Mouse (Mus musculus) testis, adult 2 months (tissue): ENCODE measurements around the gene Zfp366.

Experiments
- CTCF ChIP-seq: fragments of 200-500 bp; IDR thresholded peaks from 2 replicates; pipeline ENCODE4 v1.5.1; 2012; ENCODE audit warnings: low read depth, mild to moderate bottlenecking, inconsistent platforms, low read length, moderate library complexity; ENCODE audit not compliant: control insufficient read depth, insufficient read depth, insufficient replicate concordance
- POLR2A ChIP-seq: fragments of 200-500 bp; IDR thresholded peaks from 2 replicates; pipeline ENCODE4 v1.6.1; 2012; ENCODE audit warnings: low read depth, mild to moderate bottlenecking, inconsistent platforms, low read length, moderate library complexity; ENCODE audit not compliant: control insufficient read depth

DNA sequence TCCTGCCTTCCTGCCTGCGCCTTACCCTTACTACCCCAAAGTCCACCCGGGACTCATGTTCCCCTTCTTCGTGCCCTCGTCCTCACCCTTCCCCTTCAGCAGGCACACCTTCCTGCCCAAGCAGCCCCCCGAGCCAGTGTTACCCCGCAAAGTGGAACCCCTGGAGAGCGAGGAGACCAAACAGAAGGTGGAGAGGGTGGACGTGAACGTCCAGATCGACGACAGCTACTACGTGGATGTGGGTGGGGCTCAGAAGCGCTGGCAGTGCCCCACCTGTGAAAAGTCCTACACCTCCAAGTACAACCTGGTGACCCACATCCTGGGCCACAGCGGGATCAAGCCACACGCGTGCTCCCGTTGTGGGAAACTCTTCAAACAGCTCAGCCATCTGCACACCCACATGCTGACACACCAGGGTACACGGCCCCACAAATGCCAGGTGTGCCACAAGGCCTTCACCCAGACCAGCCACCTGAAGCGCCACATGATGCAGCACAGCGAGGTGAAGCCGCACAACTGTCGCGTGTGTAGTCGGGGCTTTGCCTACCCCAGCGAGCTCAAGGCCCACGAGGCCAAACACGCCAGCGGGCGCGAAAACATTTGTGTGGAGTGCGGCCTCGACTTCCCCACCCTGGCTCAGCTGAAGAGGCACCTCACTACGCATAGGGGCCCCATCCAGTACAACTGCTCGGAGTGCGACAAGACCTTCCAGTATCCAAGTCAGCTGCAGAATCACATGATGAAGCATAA is 44.4 kb downstream of the Zfp366 start:
- TF ChIP-seq CTCF (no peak), POLR2A (no peak)
